Mouse (Mus musculus) hindbrain, postnatal 0 days (tissue): Measurements from ENCODE around the gene Mdga1. TPM values are rescaled to one million over a fixed set of nuclear protein-coding genes. Genes with fewer than 3 reads are reported as not detected.

Experiments
- ATAC-seq: fragments of 200-750 bp; cut with Nextera tagmentation; 2 replicates; pipeline ENCODE4 v1.8.0; 2017; ENCODE audit warnings: mild to moderate bottlenecking, moderate TSS enrichment, moderate library complexity
- DNase-seq: peaks from one replicate; pipeline ENCODE4 v3.0.0-alpha.2; 2015; ENCODE audit warnings: low spot score
- H3K27ac ChIP-seq: fragments of 300-500 bp; sonication (generic); 2 replicates; pipeline ENCODE4 v1.5.1; 2014; ENCODE audit warnings: mild to moderate bottlenecking
- H3K27me3 ChIP-seq: fragments of 300-500 bp; sonication (generic); 2 replicates; pipeline ENCODE4 v1.6.1; 2014; ENCODE audit warnings: low read length, mixed read lengths; ENCODE audit not compliant: insufficient read depth
- H3K36me3 ChIP-seq: fragments of 300-500 bp; sonication (generic); 2 replicates; pipeline ENCODE4 v1.6.1; 2014; ENCODE audit warnings: low read length, mixed read lengths; ENCODE audit not compliant: insufficient read depth
- H3K4me1 ChIP-seq: fragments of 300-500 bp; sonication (generic); 2 replicates; pipeline ENCODE4 v1.6.1; 2014; ENCODE audit warnings: antibody characterized with exemption, low read length, mixed read lengths; ENCODE audit not compliant: insufficient read depth
- H3K4me2 ChIP-seq: fragments of 300-500 bp; sonication (generic); 2 replicates; pipeline ENCODE4 v1.6.1; 2014; ENCODE audit warnings: low read depth, mild to moderate bottlenecking, low read length, moderate library complexity, mixed read lengths
- H3K4me3 ChIP-seq: fragments of 300-500 bp; sonication (generic); 2 replicates; pipeline ENCODE4 v1.5.1; 2014; ENCODE audit warnings: low read length
- H3K9ac ChIP-seq: fragments of 300-500 bp; sonication (generic); replicated peaks from 2 replicates; pipeline ENCODE4 v1.6.1; 2014; ENCODE audit warnings: mild to moderate bottlenecking, low read length, moderate library complexity, mixed read lengths
- H3K9me3 ChIP-seq: fragments of 300-500 bp; sonication (generic); 2 replicates; pipeline ENCODE4 v1.6.1; 2016; ENCODE audit warnings: low read length, mixed read lengths
- CTCF ChIP-seq: IDR thresholded peaks from 2 replicates; pipeline ENCODE4 v1.5.1; 2016; ENCODE audit warnings: antibody characterized with exemption, control low read depth, low read depth
- WGBS: fragments of 180-500 bp; shearing (Covaris S2); extraction: QIAGEN DNeasy Blood & Tissue Kit; methylation state at CpG from one replicate; pipeline ENCODE4 v1.1.7; 2014; 5-methylcytosine and 5-hydroxymethylcytosine counted together
- polyA plus RNA-seq: library from polyadenylated mRNA; unstranded; fragments of >200 nt; fragmentation: Nextera tagmentation; extraction: Ambion mirVana; gene quantifications from 2 replicates; pipeline ENCODE4 v1.2.1, GENCODE M21; 2015
- total RNA-seq: library from RNA; depleted of rRNA; stranded (reverse); fragments of >200 nt; gene quantifications from 2 replicates; pipeline ENCODE4 v1.2.3, GENCODE M21; 2014

Gene Mdga1
- total and polyA plus RNA-seq, 2 experiments from 2014 or later, result 16.7 to 104 TPM

GRCm38 (mm10) chr17:29864440-29864839 is 105.4 kb downstream of the Mdga1 start:
- no peak for DNase-seq
- H3K4me1 ChIP-seq, result no peaks in the 10 kb centered on the region
- no peaks in the 10 kb centered on the region for H3K27me3 ChIP-seq
- H3K4me3 ChIP-seq, result no peak overlapping the region
- no peak for ATAC-seq
- H3K9me3 ChIP-seq, result no peaks in the 10 kb centered on the region
- no peak overlapping the region for H3K9ac ChIP-seq
- TF ChIP-seq CTCF, result peak; percentile 47
- 59% methylated on average over 7 of the region's 7 CpGs for WGBS
- no peak overlapping the region for H3K4me2 ChIP-seq
- no peaks in the 10 kb centered on the region for H3K36me3 ChIP-seq
- H3K27ac ChIP-seq, result no peak overlapping the region

- H3K9ac ChIP-seq, result no peak overlapping the region
- no peak overlapping the region for H3K27ac ChIP-seq
- ATAC-seq (no peak), DNase-seq (no peak)
- H3K36me3 ChIP-seq, result no peaks in the 10 kb centered on the region
- no peak overlapping the region for H3K4me2 ChIP-seq
- H3K4me3 ChIP-seq, result no peak overlapping the region
- peaks cover 11% of the 10 kb centered on the region; the same call in 1 of the 2 replicates for H3K4me1 ChIP-seq
- WGBS, result 76% methylated on average over 13 of the region's 13 CpGs
- TF ChIP-seq CTCF, result no peak
- no peaks in the 10 kb centered on the region for H3K27me3 ChIP-seq
- no peaks in the 10 kb centered on the region for H3K9me3 ChIP-seq
Observed at GRCm38 (mm10) chr17:29859788-29860283, 110.1 kb downstream of the Mdga1 start.

- Histone ChIP-seq H3K9ac (no peak overlapping the region), H3K9me3 (no peaks in the 10 kb centered on the region), H3K27me3 (no peaks in the 10 kb centered on the region), H3K4me2 (no peak overlapping the region), H3K36me3 (no peaks in the 10 kb centered on the region), H3K4me1 (peaks cover 11% of the 10 kb centered on the region; the same call in 1 of the 2 replicates), H3K4me3 (no peak overlapping the region), H3K27ac (no peak overlapping the region)
- peak; percentile 60 for TF ChIP-seq CTCF
- ATAC-seq (no peak), DNase-seq (peak; percentile 63)
- 90% methylated on average over 3 of the region's 3 CpGs for WGBS
Observed at GRCm38 (mm10) chr17:29858764-29859163, 111.1 kb downstream of the Mdga1 start.

GRCm38 (mm10) chr17:29855702-29856580 is 113.9 kb downstream of the Mdga1 start:
- ATAC-seq (peak; percentile 64), DNase-seq (peak; percentile 69)
- Histone ChIP-seq H3K9me3 (no peaks in the 10 kb centered on the region), H3K4me3 (no peak overlapping the region), H3K27ac (peak overlapping the region; percentile 45; the same call in 1 of the 2 replicates), H3K36me3 (no peaks in the 10 kb centered on the region), H3K27me3 (no peaks in the 10 kb centered on the region), H3K4me1 (peaks cover 20% of the 10 kb centered on the region; the same call in 1 of the 2 replicates), H3K9ac (no peak overlapping the region), H3K4me2 (no peak overlapping the region)
- TF ChIP-seq CTCF, result no peak
- 52% methylated on average over 18 of the region's 18 CpGs for WGBS

- H3K4me2 ChIP-seq, result no peak overlapping the region
- no peak for DNase-seq
- TF ChIP-seq CTCF, result no peak
- no peaks in the 10 kb centered on the region for H3K36me3 ChIP-seq
- H3K27me3 ChIP-seq, result no peaks in the 10 kb centered on the region
- no peaks in the 10 kb centered on the region for H3K9me3 ChIP-seq
- no peak overlapping the region for H3K4me3 ChIP-seq
- WGBS, result 94% methylated on average over 4 of the region's 4 CpGs
- H3K27ac ChIP-seq, result no peak overlapping the region
- peaks cover 20% of the 10 kb centered on the region; the same call in 1 of the 2 replicates for H3K4me1 ChIP-seq
- no peak for ATAC-seq
- no peak overlapping the region for H3K9ac ChIP-seq
Observed at GRCm38 (mm10) chr17:29854835-29855234, 115.1 kb downstream of the Mdga1 start.

GRCm38 (mm10) chr17:29854388-29854787 is 115.5 kb downstream of the Mdga1 start:
- ATAC-seq, result no peak
- no peak overlapping the region for H3K4me3 ChIP-seq
- no peaks in the 10 kb centered on the region for H3K9me3 ChIP-seq
- H3K27me3 ChIP-seq, result no peaks in the 10 kb centered on the region
- TF ChIP-seq CTCF, result no peak
- no peak overlapping the region for H3K27ac ChIP-seq
- DNase-seq, result no peak
- no peak overlapping the region for H3K9ac ChIP-seq
- H3K36me3 ChIP-seq, result no peaks in the 10 kb centered on the region
- no peak overlapping the region for H3K4me2 ChIP-seq
- peaks cover 20% of the 10 kb centered on the region; the same call in 1 of the 2 replicates for H3K4me1 ChIP-seq
- WGBS, result 70% methylated on average over 6 of the region's 6 CpGs
